Mouse (Mus musculus) stomach, postnatal 0 days (tissue): ENCODE results near the gene Ube2e3. TPM values are rescaled to one million over a fixed set of nuclear protein-coding genes. Genes with fewer than 3 reads are reported as not detected.

Experiments
- ATAC-seq: fragments of 200-750 bp; cut with Nextera tagmentation; 2 replicates; pipeline ENCODE4 v1.8.0; 2017; ENCODE audit not compliant: low FRiP score, low TSS enrichment
- DNase-seq: peaks from one replicate; pipeline ENCODE4 v3.0.0-alpha.2; 2016; ENCODE audit warnings: low spot score
- H3K27ac ChIP-seq: fragments of 300-500 bp; sonication (generic); replicated peaks from 2 replicates; pipeline ENCODE4 v1.5.1; 2014; ENCODE audit warnings: mild to moderate bottlenecking, control low read depth
- H3K27me3 ChIP-seq: fragments of 300-500 bp; sonication (generic); 2 replicates; pipeline ENCODE4 v1.6.1; 2014; ENCODE audit warnings: low read length; ENCODE audit not compliant: control insufficient read depth, insufficient read depth
- H3K36me3 ChIP-seq: fragments of 300-500 bp; sonication (generic); 2 replicates; pipeline ENCODE4 v1.6.1; 2014; ENCODE audit warnings: low read length, mixed read lengths; ENCODE audit not compliant: control insufficient read depth, insufficient read depth
- H3K4me1 ChIP-seq: fragments of 300-500 bp; sonication (generic); replicated peaks from 2 replicates; pipeline ENCODE4 v1.6.1; 2014; ENCODE audit warnings: antibody characterized with exemption; ENCODE audit not compliant: control insufficient read depth, insufficient read depth
- H3K4me2 ChIP-seq: fragments of 300-500 bp; sonication (generic); replicated peaks from 2 replicates; pipeline ENCODE4 v1.6.1; 2014; ENCODE audit warnings: low read depth, mild to moderate bottlenecking, control low read depth, moderate library complexity
- H3K4me3 ChIP-seq: fragments of 300-500 bp; sonication (generic); 2 replicates; pipeline ENCODE4 v1.5.1; 2014; ENCODE audit warnings: low read depth, low read length, control low read depth
- H3K9ac ChIP-seq: fragments of 300-500 bp; sonication (generic); 2 replicates; pipeline ENCODE4 v1.6.1; 2014; ENCODE audit warnings: mild to moderate bottlenecking, low read length, control low read depth, mixed read lengths
- H3K9me3 ChIP-seq: fragments of 300-500 bp; sonication (generic); 2 replicates; pipeline ENCODE4 v1.6.1; 2016; ENCODE audit warnings: low read length; ENCODE audit not compliant: control insufficient read depth
- CTCF ChIP-seq: IDR thresholded peaks from 2 replicates; pipeline ENCODE4 v1.5.1; 2016; ENCODE audit warnings: antibody characterized with exemption, low read depth, mild to moderate bottlenecking, moderate library complexity
- EP300 ChIP-seq: optimal IDR thresholded peaks from 2 replicates; pipeline ENCODE3; 2016; ENCODE audit warnings: antibody characterized with exemption
- WGBS: fragments of 180-500 bp; shearing (Covaris S2); extraction: QIAGEN DNeasy Blood & Tissue Kit; methylation state at CpG from one replicate; pipeline ENCODE4 v1.1.7; 2014; 5-methylcytosine and 5-hydroxymethylcytosine counted together
- polyA plus RNA-seq: library from polyadenylated mRNA; unstranded; fragments of >200 nt; fragmentation: Nextera tagmentation; extraction: Ambion mirVana; gene quantifications from 2 replicates; pipeline ENCODE4 v1.2.1, GENCODE M21; 2015

Ube2e3 gene
- polyA plus RNA-seq, 1 experiment from 2014 or later, result 54.0 TPM

DNA sequence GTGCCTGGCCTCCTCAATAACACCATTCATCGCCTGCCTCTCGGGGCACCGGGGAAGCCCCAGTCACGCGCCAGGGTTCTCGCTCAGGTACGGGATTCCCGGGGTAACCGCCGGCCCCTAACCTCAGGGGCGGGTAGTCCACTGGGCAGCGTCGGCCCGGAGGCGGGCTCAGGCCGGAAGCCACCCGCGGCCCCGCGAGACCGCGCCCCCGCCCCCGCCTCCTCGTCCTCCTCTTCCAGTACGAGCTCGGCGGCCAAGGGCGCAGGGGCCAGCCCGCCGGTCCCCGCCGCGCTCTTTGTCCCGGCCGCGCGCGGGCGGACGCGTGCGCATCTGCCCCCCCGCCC lies 559 bp downstream of the Ube2e3 start:
- Histone ChIP-seq H3K4me1 (0 out of 2 replicates have a peak, but pooled peaks cover 7% of the 10 kb centered on the region), H3K9ac (peak overlapping the region; percentile 96), H3K36me3 (no peaks in the 10 kb centered on the region), H3K27ac (peak overlapping the region; percentile 98), H3K4me2 (peak overlapping the region; percentile 76), H3K27me3 (no peaks in the 10 kb centered on the region), H3K4me3 (peak overlapping the region; percentile 80), H3K9me3 (no peaks in the 10 kb centered on the region)
- TF ChIP-seq EP300 (no peak), CTCF (no peak)
- DNase-seq (peak; percentile 96), ATAC-seq (peak; percentile 91)
- 2% methylated on average over 26 of the region's 44 CpGs for WGBS

GRCm38 (mm10) chr2:78868951-78869720 lies 1.2 kb downstream of the Ube2e3 start:
- peak; percentile 95 for ATAC-seq
- H3K27ac ChIP-seq, result peak overlapping the region; percentile 98
- TF ChIP-seq EP300 (no peak), CTCF (peak; percentile 71)
- H3K4me2 ChIP-seq, result peak overlapping the region; percentile 76
- H3K27me3 ChIP-seq, result no peaks in the 10 kb centered on the region
- under 1% methylated on average over 45 of the region's 114 CpGs for WGBS
- peak overlapping the region; percentile 96 for H3K9ac ChIP-seq
- H3K9me3 ChIP-seq, result no peaks in the 10 kb centered on the region
- H3K4me3 ChIP-seq, result peak overlapping the region; percentile 80
- H3K4me1 ChIP-seq, result peaks cover 9% of the 10 kb centered on the region
- no peaks in the 10 kb centered on the region for H3K36me3 ChIP-seq
- DNase-seq, result peak; percentile 91

GRCm38 (mm10) chr2:78869721-78870442 lies 2.0 kb downstream of the Ube2e3 start:
- Histone ChIP-seq H3K9me3 (no peaks in the 10 kb centered on the region), H3K4me3 (peak overlapping the region; percentile 80), H3K9ac (peak overlapping the region; percentile 96), H3K27ac (peak overlapping the region; percentile 98), H3K4me1 (peaks cover 10% of the 10 kb centered on the region), H3K4me2 (peak overlapping the region; percentile 76), H3K27me3 (no peaks in the 10 kb centered on the region), H3K36me3 (no peaks in the 10 kb centered on the region)
- DNase-seq (peak; percentile 33), ATAC-seq (no peak)
- TF ChIP-seq EP300 (no peak), CTCF (no peak)
- WGBS, result under 1% methylated on average over 35 of the region's 35 CpGs

GRCm38 (mm10) chr2:78870443-78871025 lies 2.6 kb downstream of the Ube2e3 start:
- no peaks in the 10 kb centered on the region for H3K9me3 ChIP-seq
- H3K4me1 ChIP-seq, result peaks cover 10% of the 10 kb centered on the region
- WGBS, result 16% methylated on average over 10 of the region's 10 CpGs
- peak overlapping the region; percentile 96 for H3K9ac ChIP-seq
- H3K27ac ChIP-seq, result 0 out of 2 replicates have a peak overlapping the region, but pooled peaks have one; percentile 18
- TF ChIP-seq EP300, result no peak
- no peak for TF ChIP-seq CTCF
- no peaks in the 10 kb centered on the region for H3K36me3 ChIP-seq
- no peak for ATAC-seq
- peak overlapping the region; percentile 76 for H3K4me2 ChIP-seq
- no peaks in the 10 kb centered on the region for H3K27me3 ChIP-seq
- DNase-seq, result peak; percentile 16
- peak overlapping the region; percentile 80 for H3K4me3 ChIP-seq

DNA sequence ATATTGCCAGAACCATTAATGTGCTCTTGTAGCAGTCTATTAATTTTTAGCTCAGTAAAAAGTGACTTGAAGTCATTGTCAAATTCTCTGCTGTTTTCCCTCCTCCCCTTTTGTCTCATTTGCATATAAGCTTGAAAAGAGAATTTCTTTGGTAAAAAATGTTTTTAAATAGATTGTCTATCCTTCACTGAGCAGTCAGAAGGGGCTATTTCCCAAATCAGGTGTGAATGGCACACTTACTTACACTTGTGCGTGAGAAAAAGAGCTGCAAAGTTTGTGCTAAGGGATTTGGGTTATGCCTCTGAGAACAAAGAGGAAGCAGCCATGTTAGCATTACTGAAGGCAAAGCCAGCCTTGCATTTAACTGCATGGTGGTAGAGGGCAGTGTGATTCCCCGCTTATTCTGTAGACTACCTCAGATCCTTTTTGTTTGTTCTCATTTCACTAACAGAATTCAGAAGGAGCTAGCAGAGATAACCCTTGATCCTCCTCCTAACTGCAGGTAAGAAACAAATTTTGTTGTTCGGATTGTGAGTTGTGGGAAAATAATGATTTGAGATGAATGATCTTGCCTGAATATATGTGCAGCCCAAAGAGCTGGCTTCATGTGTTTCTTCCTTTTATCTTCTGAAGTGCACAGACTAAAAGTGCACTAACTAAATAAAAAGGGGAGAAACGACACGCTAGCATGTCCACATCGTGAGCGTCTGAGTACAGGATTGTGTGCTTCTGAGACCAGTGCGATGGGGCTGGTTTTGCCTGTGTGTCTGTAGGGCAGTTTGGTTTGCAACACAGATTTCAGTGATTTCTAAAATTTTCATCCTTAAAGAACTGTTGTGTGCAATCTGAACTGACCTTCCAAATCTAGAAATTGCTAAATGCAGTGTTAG lies 4.3 kb downstream of the Ube2e3 start:
- ATAC-seq (no peak), DNase-seq (peak; percentile 19)
- Histone ChIP-seq H3K27me3 (no peaks in the 10 kb centered on the region), H3K27ac (no peak overlapping the region), H3K36me3 (no peaks in the 10 kb centered on the region), H3K9me3 (no peaks in the 10 kb centered on the region), H3K9ac (peak overlapping the region; percentile 35), H3K4me1 (peaks cover 10% of the 10 kb centered on the region), H3K4me3 (peak overlapping the region; percentile 21), H3K4me2 (peak overlapping the region; percentile 76)
- no peak for TF ChIP-seq EP300
- TF ChIP-seq CTCF, result peak; percentile 54
- 32% methylated on average over 8 of the region's 8 CpGs for WGBS
